In the genomic region with DNA sequence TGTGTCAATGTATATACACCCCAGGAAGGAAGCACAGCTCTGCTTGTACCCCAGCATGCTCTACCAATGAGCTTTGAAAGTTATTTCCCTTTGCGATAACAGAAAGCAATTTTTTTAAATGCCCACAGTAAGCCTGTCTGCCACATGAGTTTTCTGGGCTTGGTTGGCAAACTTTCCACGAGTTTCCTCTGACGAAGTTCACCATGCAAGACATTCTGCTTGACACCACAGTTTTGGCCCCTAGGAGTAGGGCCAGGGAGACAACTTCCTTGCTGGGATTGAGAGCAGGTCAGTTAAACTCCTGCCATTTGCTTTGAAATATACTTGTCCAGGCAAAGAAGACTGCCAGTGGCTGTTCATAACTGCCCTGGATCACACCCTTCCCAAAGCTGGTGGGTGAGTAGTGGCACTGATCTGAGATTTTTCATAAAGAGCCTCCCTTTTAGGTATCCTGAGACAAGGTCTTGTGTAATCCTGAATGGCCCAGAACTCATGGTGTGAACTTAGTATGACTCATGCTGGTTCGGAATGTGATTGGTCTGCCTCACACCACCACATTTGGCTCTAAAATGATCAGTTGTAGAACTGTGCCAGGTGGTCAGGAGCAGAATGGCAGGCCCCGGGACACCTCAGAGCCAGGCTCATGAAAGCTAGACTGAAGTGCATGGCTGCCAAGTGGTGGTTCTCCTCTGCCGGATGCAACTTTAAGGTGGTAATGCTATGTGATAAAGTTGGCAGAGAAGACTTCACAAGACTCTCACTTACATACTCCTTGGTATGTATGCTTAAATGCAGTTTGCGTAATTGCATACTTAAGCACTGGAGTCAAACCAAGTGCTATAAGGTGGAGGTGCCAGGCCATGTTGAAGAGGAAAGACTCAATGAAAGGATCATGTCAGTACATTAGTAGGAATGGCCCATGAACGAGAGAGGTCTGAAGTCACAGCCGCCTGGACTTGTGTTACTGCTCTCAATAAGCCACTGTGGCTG, we compare ENCODE assay signal across 20 mouse cellular contexts. TPM values are rescaled to one million over a fixed set of nuclear protein-coding genes. Genes with fewer than 3 reads are reported as not detected.
DNase-seq lines count a peak whose midpoint lies in the region; ATAC-seq and TF ChIP-seq lines count a peak whose summit lies in the region.
"Had no signal": no experiment of that assay in that cellular context is flagged by ENCODE, and none has a peak within 500 bp of the region (broad histone marks: within the 10 kb centered on the region; RNA-seq: fewer than 3 reads in every experiment).

No protein-coding gene starts in this region.

- no peaks in the 10 kb centered on the region for H3K27me3 ChIP-seq in embryonic facial prominence, embryonic 15.5 days
- H3K27me3 ChIP-seq in embryonic facial prominence, embryonic 10.5 days (replicated peaks; ENCODE audit: low read depth, poor library complexity, severe bottlenecking): no peaks in the 10 kb centered on the region
- no peaks in the 10 kb centered on the region for H3K27me3 ChIP-seq in limb, embryonic 14.5 days (ENCODE audit: control insufficient read depth, insufficient read depth, low read length)
- no peaks in the 10 kb centered on the region for H3K27me3 ChIP-seq in hindbrain, embryonic 16.5 days (replicated peaks; ENCODE audit: control insufficient read depth, insufficient read depth, low read length)
- H3K27me3 ChIP-seq: heart, embryonic 13.5 days had no signal

- H3K9me3 ChIP-seq in embryonic facial prominence, embryonic 15.5 days (replicated peaks): no peaks in the 10 kb centered on the region
- no peaks in the 10 kb centered on the region for H3K9me3 ChIP-seq in embryonic facial prominence, embryonic 10.5 days
- H3K9me3 ChIP-seq in limb, embryonic 14.5 days (ENCODE audit: control insufficient read depth, low read length): no peaks in the 10 kb centered on the region
- no peaks in the 10 kb centered on the region for H3K9me3 ChIP-seq in hindbrain, embryonic 16.5 days (ENCODE audit: control insufficient read depth, low read length)
- H3K9me3 ChIP-seq: forebrain, embryonic 10.5 days; heart, embryonic 13.5 days; hindbrain, embryonic 10.5 days had no signal

- no peak for ATAC-seq in embryonic facial prominence, embryonic 15.5 days (ENCODE audit: insufficient number of reproducible peaks, low FRiP score, low TSS enrichment, low read depth)
- ATAC-seq in activated CD4-positive, CD25-positive, alpha-beta regulatory T cell, adult 4 months: peak; percentile 30
- 0 out of 2 replicates have a peak, but pooled peaks have one; percentile 2 for ATAC-seq in limb, embryonic 14.5 days (ENCODE audit: low FRiP score, low read depth)
- no peak for ATAC-seq in hindbrain, embryonic 16.5 days
- ATAC-seq: intestine, postnatal 0 days had no signal

- intact Hi-C loops in left cerebral cortex, postnatal 36 days (cut with DNase I): no loop called here

- H3K4me2 ChIP-seq in embryonic facial prominence, embryonic 15.5 days (replicated peaks): no peak overlapping the region
- no peak overlapping the region for H3K4me2 ChIP-seq in limb, embryonic 14.5 days (replicated peaks; ENCODE audit: low read depth, low read length, severe bottlenecking)
- no peak overlapping the region for H3K4me2 ChIP-seq in hindbrain, embryonic 16.5 days (ENCODE audit: low read length)
- H3K4me2 ChIP-seq: heart, embryonic 13.5 days had no signal

- WGBS in embryonic facial prominence, embryonic 15.5 days: 88% methylated on average over 9 of the region's 9 CpGs
- 89% methylated on average over 9 of the region's 9 CpGs for whole genome bisulfite sequencing in embryonic facial prominence, embryonic 10.5 days
- 79% methylated on average over 9 of the region's 9 CpGs for WGBS in limb, embryonic 14.5 days
- WGBS in hindbrain, embryonic 16.5 days: 92% methylated on average over 9 of the region's 9 CpGs

- H3K4me1 ChIP-seq in embryonic facial prominence, embryonic 15.5 days: no peaks in the 10 kb centered on the region
- peaks cover 11% of the 10 kb centered on the region for H3K4me1 ChIP-seq in embryonic facial prominence, embryonic 10.5 days
- no peaks in the 10 kb centered on the region for H3K4me1 ChIP-seq in limb, embryonic 14.5 days (ENCODE audit: control insufficient read depth, insufficient read depth, low read length)
- H3K4me1 ChIP-seq in hindbrain, embryonic 16.5 days (ENCODE audit: control insufficient read depth, insufficient read depth, low read depth, low read length): no peaks in the 10 kb centered on the region

- no peak for TF ChIP-seq POLR2A in limb, embryonic 14.5 days (IDR thresholded peaks at IDR 0.05; ENCODE audit: borderline replicate concordance, extremely low read depth, insufficient read depth, insufficient read length)

- 0 out of 2 replicates have a peak overlapping the region, but pooled peaks have one; percentile 0 for H3K27ac ChIP-seq in embryonic facial prominence, embryonic 15.5 days (replicated peaks)
- no peak overlapping the region for H3K27ac ChIP-seq in embryonic facial prominence, embryonic 10.5 days (replicated peaks)
- no peak overlapping the region for H3K27ac ChIP-seq in limb, embryonic 14.5 days (replicated peaks; ENCODE audit: low read depth, low read length)
- no peak overlapping the region for H3K27ac ChIP-seq in hindbrain, embryonic 16.5 days (ENCODE audit: low read depth, low read length)
- H3K27ac ChIP-seq: heart, embryonic 13.5 days; hindbrain, embryonic 10.5 days; liver, embryonic 14.5 days had no signal

- no peak overlapping the region for H3K4me3 ChIP-seq in embryonic facial prominence, embryonic 15.5 days (replicated peaks)
- no peak overlapping the region for H3K4me3 ChIP-seq in embryonic facial prominence, embryonic 10.5 days
- H3K4me3 ChIP-seq in limb, embryonic 14.5 days (replicated peaks; ENCODE audit: low read length): no peak overlapping the region
- no peak overlapping the region for H3K4me3 ChIP-seq in hindbrain, embryonic 16.5 days (ENCODE audit: low read length)
- H3K4me3 ChIP-seq: forebrain, embryonic 10.5 days; heart, embryonic 13.5 days; hindbrain, embryonic 10.5 days had no signal

- DNase-seq in embryonic facial prominence, embryonic 10.5 days (ENCODE audit: low spot score): no peak
- peak; percentile 89 for DNase-seq in 3T3-L1 (ENCODE audit: low read depth, low spot score)
- no peak for DNase-seq in limb, embryonic 14.5 days (ENCODE audit: low spot score)
- no peak for DNase-seq in left cerebral cortex, postnatal 36 days (ENCODE audit: low spot score in 2 of 2)
- DNase-seq in right cerebral cortex, postnatal 14 days: no peak
- DNase-seq: adrenal gland, postnatal 14 days; cerebellum, adult 11 months; gastrocnemius, postnatal 10 days; kidney, postnatal 14 days; layer of hippocampus, postnatal 36 days; lung, postnatal 4 days; right cerebral cortex, postnatal 4 days had no signal

- 0 out of 2 replicates have a peak, but pooled peaks cover 7% of the 10 kb centered on the region for H3K36me3 ChIP-seq in embryonic facial prominence, embryonic 15.5 days
- H3K36me3 ChIP-seq in embryonic facial prominence, embryonic 10.5 days (replicated peaks): peaks cover 19% of the 10 kb centered on the region
- H3K36me3 ChIP-seq in limb, embryonic 14.5 days (ENCODE audit: control insufficient read depth, insufficient read depth, low read length): peaks cover 7% of the 10 kb centered on the region
- H3K36me3 ChIP-seq in hindbrain, embryonic 16.5 days (ENCODE audit: control insufficient read depth, insufficient read depth, low read length): no peaks in the 10 kb centered on the region

- H3K9ac ChIP-seq in embryonic facial prominence, embryonic 15.5 days: no peak overlapping the region
- no peak overlapping the region for H3K9ac ChIP-seq in limb, embryonic 14.5 days (ENCODE audit: low read depth, low read length, severe bottlenecking)
- H3K9ac ChIP-seq in hindbrain, embryonic 16.5 days (ENCODE audit: low read depth, low read length): no peak overlapping the region
- H3K9ac ChIP-seq: heart, embryonic 13.5 days; liver, embryonic 14.5 days had no signal

RNA-seq across cellular contexts. Expression of a gene that starts 7.0 kb away (rescaled TPM):
- 12.3 and 13.4 TPM in 2 replicates for polyA plus RNA-seq in embryonic facial prominence, embryonic 15.5 days (2015; fragmentation: Nextera tagmentation; extraction: Ambion mirVana)
- polyA plus RNA-seq in embryonic facial prominence, embryonic 10.5 days (2016; fragmentation: Nextera tagmentation; extraction: Ambion mirVana): 14.2 and 14.4 TPM in 2 replicates
- 10 to 100 TPM; 13.9 to 20.4 TPM for polyA plus RNA-seq in activated CD4-positive, CD25-positive, alpha-beta regulatory T cell, adult 4 months (2017; shearing (Covaris generic))
- polyA plus RNA-seq in limb, embryonic 14.5 days (2012; rRNA removed): 28.5 and 29.7 TPM in 2 replicates
- 19.4 and 20.6 TPM in 2 replicates for polyA plus RNA-seq in limb, embryonic 14.5 days (2014; fragmentation: Nextera tagmentation; extraction: Ambion mirVana)
- 10 to 100 TPM; 34.3 to 36.7 TPM for total RNA-seq in left cerebral cortex, postnatal 36 days (2021)
- 7.8 and 9.0 TPM in 2 replicates for polyA plus RNA-seq in hindbrain, embryonic 16.5 days (2015; fragmentation: Nextera tagmentation; extraction: Ambion mirVana)

RNA-seq across cellular contexts. Expression of a gene that starts 47.4 kb away (rescaled TPM):
- polyA plus RNA-seq in embryonic facial prominence, embryonic 15.5 days (2015; fragmentation: Nextera tagmentation; extraction: Ambion mirVana): 7.5 and 9.0 TPM in 2 replicates
- 6.2 and 6.4 TPM in 2 replicates for polyA plus RNA-seq in embryonic facial prominence, embryonic 10.5 days (2016; fragmentation: Nextera tagmentation; extraction: Ambion mirVana)
- 10 to 100 TPM in 1 of 2 experiments, 1 to 10 TPM in 1; 9.4 to 11.1 TPM for polyA plus RNA-seq in activated CD4-positive, CD25-positive, alpha-beta regulatory T cell, adult 4 months (2017; shearing (Covaris generic))
- polyA plus RNA-seq in limb, embryonic 14.5 days (2012; rRNA removed): 10.6 and 11.5 TPM in 2 replicates
- 4.7 and 6.2 TPM in 2 replicates for polyA plus RNA-seq in limb, embryonic 14.5 days (2014; fragmentation: Nextera tagmentation; extraction: Ambion mirVana)
- total RNA-seq in left cerebral cortex, postnatal 36 days (2021): 10 to 100 TPM; 56.4 to 58.6 TPM
- 23.9 and 25.5 TPM in 2 replicates for polyA plus RNA-seq in hindbrain, embryonic 16.5 days (2015; fragmentation: Nextera tagmentation; extraction: Ambion mirVana)

Comparison
In these comparisons a context has a peak if more than half of its experiments do, and no peak if none do; other contexts are left out.
1. ATAC-seq: peak in activated CD4-positive, CD25-positive, alpha-beta regulatory T cell, adult 4 months (single experiment) and limb, embryonic 14.5 days (single experiment); none in embryonic facial prominence, embryonic 15.5 days (single experiment) and hindbrain, embryonic 16.5 days (single experiment).